Mouse (Mus musculus): Measurements from ENCODE around the gene Trim17.

Trim17 gene

GRCm38 (mm10) chr11:58964216-58964615, 9.7 kb downstream of the Trim17 start:
- in situ Hi-C loops (cut with MboI; ENCODE audit: unreplicated experiment in 2 of 2) = loop anchor here (10.0 to 25.0 kb wide), 4 partner anchors 51 to 652 kb away; partner anchors contain the start of genes Gjc2 (in 1 of the 2) and Zfp692 (in 1 of the 2)

GRCm38 (mm10) chr11:58965001-58965760, 10.7 kb downstream of the Trim17 start:
- in situ Hi-C loops (cut with MboI; ENCODE audit: unreplicated experiment in 2 of 2) = loop anchor here (5.0 to 25.0 kb wide), 9 partner anchors 50 to 653 kb away; partner anchors contain the start of genes Gjc2 (in 2 of the 2) and Zfp692 (in 1 of the 2)

- in situ Hi-C loops (cut with MboI; ENCODE audit: unreplicated experiment in 2 of 2) = loop anchor here (5.0 to 25.0 kb wide), 9 partner anchors 47 to 655 kb away; partner anchors contain the start of genes Gjc2 (in 2 of the 2) and Zfp692 (in 1 of the 2)
Observed at GRCm38 (mm10) chr11:58967346-58967745, 12.9 kb downstream of the Trim17 start.

GRCm38 (mm10) chr11:58968551-58968950, 14.1 kb downstream of the Trim17 start:
- in situ Hi-C loops (cut with MboI; ENCODE audit: unreplicated experiment in 2 of 2) = loop anchor here (5.0 to 25.0 kb wide), 9 partner anchors 46 to 656 kb away; partner anchors contain the start of genes Gjc2 (in 2 of the 2) and Zfp692 (in 1 of the 2)

GRCm38 (mm10) chr11:58969027-58969426, 14.5 kb downstream of the Trim17 start:
- in situ Hi-C loops (cut with MboI; ENCODE audit: unreplicated experiment in 2 of 2) = loop anchor here (5.0 to 25.0 kb wide), 9 partner anchors 46 to 657 kb away; partner anchors contain the start of genes Gjc2 (in 2 of the 2) and Zfp692 (in 1 of the 2)

GRCm38 (mm10) chr11:58969659-58970058, 15.2 kb downstream of the Trim17 start:
- in situ Hi-C loops (cut with MboI; ENCODE audit: unreplicated experiment in 2 of 2) = loop anchor here (5.0 to 25.0 kb wide), 9 partner anchors 45 to 657 kb away; partner anchors contain the start of genes Gjc2 (in 2 of the 2) and Zfp692 (in 1 of the 2)

- in situ Hi-C loops (cut with MboI; ENCODE audit: unreplicated experiment in 2 of 2) = loop anchor here (25.0 kb wide), 2 partner anchors 516 to 659 kb away; partner anchors contain the start of gene Zfp692 (in 1 of the 2)
Observed at GRCm38 (mm10) chr11:58970831-58971530, 16.5 kb downstream of the Trim17 start.

- in situ Hi-C loops (cut with MboI; ENCODE audit: unreplicated experiment in 2 of 2) = loop anchor here (25.0 kb wide), 2 partner anchors 516 to 659 kb away; partner anchors contain the start of gene Zfp692 (in 1 of the 2)
Observed at GRCm38 (mm10) chr11:58971796-58972195, 17.3 kb downstream of the Trim17 start.

GRCm38 (mm10) chr11:58974414-58974813, 19.9 kb downstream of the Trim17 start:
- in situ Hi-C loops (cut with MboI; ENCODE audit: unreplicated experiment in 2 of 2) = loop anchor here (25.0 kb wide), 2 partner anchors 513 to 662 kb away; partner anchors contain the start of gene Zfp692 (in 1 of the 2)

- in situ Hi-C loops (cut with MboI; ENCODE audit: unreplicated experiment in 2 of 2) = no loop called here
Observed at GRCm38 (mm10) chr11:58977150-58977549, 22.7 kb downstream of the Trim17 start.

GRCm38 (mm10) chr11:58977607-58978026, 23.1 kb downstream of the Trim17 start:
- in situ Hi-C loops (cut with MboI; ENCODE audit: unreplicated experiment in 2 of 2) = no loop called here

GRCm38 (mm10) chr11:58978027-58978705, 23.7 kb downstream of the Trim17 start, which contains the start of gene Trim11:
TSS of gene Trim11 (plus strand) at chr11:58978093.
- in situ Hi-C loops (cut with MboI; ENCODE audit: unreplicated experiment in 2 of 2) = no loop called here

GRCm38 (mm10) chr11:58978706-58979030, 24.2 kb downstream of the Trim17 start:
- in situ Hi-C loops (cut with MboI; ENCODE audit: unreplicated experiment in 2 of 2) = no loop called here

GRCm38 (mm10) chr11:58979183-58979582, 24.7 kb downstream of the Trim17 start:
- in situ Hi-C loops (cut with MboI; ENCODE audit: unreplicated experiment in 2 of 2) = no loop called here

- in situ Hi-C loops (cut with MboI; ENCODE audit: unreplicated experiment in 2 of 2) = no loop called here
Observed at GRCm38 (mm10) chr11:58979661-58980060, 25.2 kb downstream of the Trim17 start.

GRCm38 (mm10) chr11:58980381-58980990, 26.0 kb downstream of the Trim17 start:
- in situ Hi-C loops (cut with MboI; ENCODE audit: unreplicated experiment in 2 of 2) = no loop called here

- in situ Hi-C loops (cut with MboI; ENCODE audit: unreplicated experiment in 2 of 2) = no loop called here
Observed at GRCm38 (mm10) chr11:58981541-58982447, 27.3 kb downstream of the Trim17 start.

GRCm38 (mm10) chr11:58982471-58983097, 28.1 kb downstream of the Trim17 start:
- in situ Hi-C loops (cut with MboI; ENCODE audit: unreplicated experiment in 2 of 2) = no loop called here
